Mouse (Mus musculus) thymus, adult 2 months (tissue): ENCODE measurements at regions not wholly inside any gene's neighbourhood (a gene's known extent, or its start where the extent isn't known, plus 50 kb on each side); places are given as distances from the start of the nearest gene placed in this dataset.

Experiments used
- CTCF ChIP-seq: fragments of 200-500 bp; IDR thresholded peaks from 2 replicates; pipeline ENCODE4 v1.5.1; 2012; ENCODE audit warnings: mild to moderate bottlenecking, control low read depth, low read length, moderate library complexity, borderline replicate concordance; ENCODE audit not compliant: control insufficient read depth, poor library complexity, insufficient read depth; ENCODE audit errors: extremely low read depth
- POLR2A ChIP-seq: fragments of 200-500 bp; IDR thresholded peaks from 2 replicates; pipeline ENCODE4 v1.6.1; 2012; ENCODE audit warnings: mild to moderate bottlenecking, low read length, control low read depth, moderate library complexity; ENCODE audit not compliant: control insufficient read depth, poor library complexity, insufficient read depth; ENCODE audit errors: extremely low read depth

- no peak for TF ChIP-seq CTCF
- no peak for TF ChIP-seq POLR2A
Observed at GRCm38 (mm10) chr7:130028945-130029344, 437.3 kb downstream of the Wdr11 start.
